Mouse (Mus musculus) heart, adult 2 months (tissue): Measurements from ENCODE around the gene Abcg4.

Experiments used
- CTCF ChIP-seq: fragments of 200-600 bp; IDR thresholded peaks from 2 replicates; pipeline ENCODE4 v1.8.1; 2022; ENCODE audit warnings: antibody characterized with exemption, mild to moderate bottlenecking, moderate library complexity
- EP300 ChIP-seq: fragments of 200-500 bp; IDR thresholded peaks from 2 replicates; pipeline ENCODE4 v1.6.1; 2011; ENCODE audit warnings: low read depth, low read length, control low read depth; ENCODE audit not compliant: insufficient read depth

DNA sequence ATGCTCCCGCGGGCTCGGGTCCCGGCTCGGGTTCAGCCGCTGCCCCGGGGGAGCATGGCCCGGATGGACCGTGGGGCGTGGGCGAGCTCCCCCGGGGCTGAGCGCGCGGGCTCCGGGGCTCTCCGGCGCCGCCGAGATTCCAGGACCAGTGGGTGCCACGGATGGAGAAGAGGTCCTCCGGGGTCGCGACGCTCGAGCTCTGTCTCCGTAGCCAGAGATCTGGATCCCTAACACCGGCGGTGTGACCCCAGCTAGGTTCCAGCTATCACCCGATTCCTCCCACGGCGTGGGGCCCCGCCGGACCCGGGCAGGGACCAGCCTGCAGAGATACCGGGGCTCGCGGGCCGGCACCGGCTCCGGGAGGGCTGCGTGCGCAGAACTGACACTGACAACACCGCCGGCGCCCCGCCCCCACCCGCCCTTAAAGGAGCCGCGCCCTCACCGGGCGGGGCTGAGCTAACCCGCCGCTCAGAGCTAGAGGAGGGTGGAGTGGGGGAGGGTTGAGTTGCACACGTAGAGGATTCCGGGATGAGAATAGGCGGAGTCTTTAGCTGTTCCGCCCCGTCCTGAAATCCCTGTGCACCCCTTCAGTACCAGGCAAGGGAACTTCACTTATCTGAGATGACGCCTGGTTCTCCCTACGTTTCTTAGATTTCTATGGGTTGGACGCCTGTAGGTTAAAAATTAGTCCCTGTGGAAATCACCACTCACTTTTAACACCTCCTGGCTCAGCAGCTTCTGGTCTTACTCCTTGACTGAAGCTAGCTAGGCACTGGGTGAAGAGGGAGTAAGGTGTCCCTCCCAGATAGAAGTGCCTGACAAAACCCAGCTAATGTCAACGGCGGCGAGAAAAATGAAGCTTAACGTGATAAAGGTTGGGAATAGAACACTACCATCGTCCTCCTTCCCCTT, 31.7 kb upstream of the Abcg4 start, which contains the start of gene C2cd2l:
- TF ChIP-seq EP300: peak; percentile 65; the same call in 1 of the 2 replicates
- TF ChIP-seq CTCF: no peak
